Mouse (Mus musculus): ENCODE measurements around the gene Man2a2. TPM values are rescaled to one million over a fixed set of nuclear protein-coding genes. Genes with fewer than 3 reads are reported as not detected.

The Man2a2 gene
- polyA plus RNA-seq, 1 experiment from 2014 or later: 19.5 TPM

- Histone ChIP-seq H3K4me1 (ENCODE audit: control insufficient read depth in 2 of 2, insufficient read depth in 2 of 2, low read length in 2 of 2) (peaks cover 24 to 33% of the 10 kb centered on the region in 2 experiments), H3K27ac (replicated peaks in 1 of 2; ENCODE audit: control insufficient read depth in 1 of 2, insufficient read depth in 1 of 2, low read depth in 2 of 2, low read length in 2 of 2) (peak overlapping the region; percentile 68), H3K9ac (ENCODE audit: low read length) (peak overlapping the region; percentile 92), H3K9me3 (ENCODE audit: control insufficient read depth, low read length) (no peaks in the 10 kb centered on the region), H3K27me3 (ENCODE audit: control insufficient read depth, insufficient read depth, low read length) (no peaks in the 10 kb centered on the region), H3K4me3 (ENCODE audit: control insufficient read depth in 1 of 2, insufficient read depth in 1 of 2, low read depth in 1 of 2, low read length in 2 of 2) (peak overlapping the region; percentile 55 to 67), H3K4me2 (ENCODE audit: low read length) (peak overlapping the region; percentile 81), H3K36me3 (ENCODE audit: control insufficient read depth, insufficient read depth, low read length) (no peaks in the 10 kb centered on the region)
- no peak for ATAC-seq (ENCODE audit: insufficient number of reproducible peaks, insufficient read depth, low FRiP score, low read depth)
- 26% methylated on average over 19 of the region's 19 CpGs for WGBS
These were observed 27.7 kb downstream of the Man2a2 start for GRCm38 (mm10) chr7:80343270-80344018.

GRCm38 (mm10) chr7:80342858-80343257 lies 28.3 kb downstream of the Man2a2 start, which contains the start of gene Hddc3:
Gene Hddc3 (plus strand): TSS chr7:80343104.
- H3K27ac ChIP-seq (replicated peaks in 1 of 2; ENCODE audit: control insufficient read depth in 1 of 2, insufficient read depth in 1 of 2, low read depth in 2 of 2, low read length in 2 of 2): peak within 1 kb of the TSS; percentile 68
- peaks cover 24 to 35% of the 10 kb centered on the region in 2 experiments for H3K4me1 ChIP-seq (ENCODE audit: control insufficient read depth in 2 of 2, insufficient read depth in 2 of 2, low read length in 2 of 2)
- H3K4me3 ChIP-seq (ENCODE audit: control insufficient read depth in 1 of 2, insufficient read depth in 1 of 2, low read depth in 1 of 2, low read length in 2 of 2): peak within 1 kb of the TSS; percentile 55 to 67
- peaks cover under 1% of the 10 kb centered on the region; the same call in 1 of the 2 replicates for H3K36me3 ChIP-seq (ENCODE audit: control insufficient read depth, insufficient read depth, low read length)
- no peaks in the 10 kb centered on the region for H3K27me3 ChIP-seq (ENCODE audit: control insufficient read depth, insufficient read depth, low read length)
- no peaks in the 10 kb centered on the region for H3K9me3 ChIP-seq (ENCODE audit: control insufficient read depth, low read length)
- WGBS: 2% methylated on average over 25 of the region's 25 CpGs
- H3K4me2 ChIP-seq (ENCODE audit: low read length): peak within 1 kb of the TSS; percentile 81
- ATAC-seq (ENCODE audit: insufficient number of reproducible peaks, insufficient read depth, low FRiP score, low read depth): no peak
- H3K9ac ChIP-seq (ENCODE audit: low read length): peak within 1 kb of the TSS; percentile 92

DNA sequence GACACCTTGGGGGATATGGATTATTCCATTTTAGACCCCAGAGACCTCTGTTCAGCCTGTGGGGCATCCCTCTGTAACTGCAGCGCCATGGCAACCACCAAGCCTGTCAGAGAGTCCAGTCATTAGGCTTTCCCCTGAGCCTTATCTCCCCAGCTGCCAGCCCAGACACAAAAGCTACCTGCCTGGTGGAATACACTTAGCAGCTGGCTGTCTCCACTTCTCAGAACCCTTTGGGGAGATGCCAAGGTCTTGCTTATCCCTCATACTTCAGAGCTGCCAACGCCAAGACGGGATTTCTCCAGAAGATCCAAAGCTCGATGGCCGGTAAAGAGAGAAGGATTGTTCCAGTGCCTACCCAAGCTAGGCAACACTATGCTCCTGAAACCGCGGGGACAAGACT lies 29.4 kb downstream of the Man2a2 start:
- 54% methylated on average over 7 of the region's 7 CpGs for WGBS
- no peak for ATAC-seq (ENCODE audit: insufficient number of reproducible peaks, insufficient read depth, low FRiP score, low read depth)

DNA sequence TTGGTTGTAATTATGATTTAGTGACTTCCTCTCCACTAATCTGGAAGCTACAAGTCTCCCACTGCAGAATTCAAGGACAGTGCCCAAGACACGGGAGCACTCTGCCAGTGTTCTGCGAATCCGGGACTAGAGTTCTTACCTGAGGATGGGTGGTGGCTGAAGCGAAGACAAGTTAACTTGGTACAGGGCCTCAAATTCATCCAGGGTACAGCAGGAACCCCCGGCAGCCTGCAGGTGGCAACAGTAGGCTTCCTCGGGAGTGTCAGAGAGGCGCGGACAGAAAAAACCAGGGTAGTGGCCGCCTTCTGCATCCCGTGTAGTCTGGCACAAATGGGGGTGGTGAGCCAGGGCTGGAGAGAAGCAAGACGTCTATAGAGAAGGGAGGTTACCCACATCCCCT lies 30.4 kb downstream of the Man2a2 start, which contains the start of gene Unc45a:
Gene Unc45a (minus strand): TSS at position 213 of the 400 bp plus-strand sequence.
- peaks cover 22 to 33% of the 10 kb centered on the region in 2 experiments for H3K4me1 ChIP-seq (ENCODE audit: control insufficient read depth in 2 of 2, insufficient read depth in 2 of 2, low read length in 2 of 2)
- peak within 1 kb of the TSS; percentile 62 to 82 for H3K4me3 ChIP-seq (ENCODE audit: control insufficient read depth in 1 of 2, insufficient read depth in 1 of 2, low read depth in 1 of 2, low read length in 2 of 2)
- peak within 1 kb of the TSS; percentile 90 to 94 for H3K27ac ChIP-seq (replicated peaks in 1 of 2; ENCODE audit: control insufficient read depth in 1 of 2, insufficient read depth in 1 of 2, low read depth in 2 of 2, low read length in 2 of 2)
- WGBS: 1% methylated on average over 11 of the region's 11 CpGs
- no peaks in the 10 kb centered on the region for H3K9me3 ChIP-seq (ENCODE audit: control insufficient read depth, low read length)
- no peaks in the 10 kb centered on the region for H3K27me3 ChIP-seq (ENCODE audit: control insufficient read depth, insufficient read depth, low read length)
- peak within 1 kb of the TSS; percentile 69 for H3K4me2 ChIP-seq (ENCODE audit: low read length)
- peak within 1 kb of the TSS; percentile 70 for H3K9ac ChIP-seq (ENCODE audit: low read length)
- peaks cover 21% of the 10 kb centered on the region for H3K36me3 ChIP-seq (ENCODE audit: control insufficient read depth, insufficient read depth, low read length)
- ATAC-seq (ENCODE audit: insufficient number of reproducible peaks, insufficient read depth, low FRiP score, low read depth): peak; percentile 55

More for the DNA sequence above, 29.4 kb downstream of the Man2a2 start:
- Histone ChIP-seq H3K27ac (replicated peaks in 1 of 2; ENCODE audit: control insufficient read depth in 1 of 2, insufficient read depth in 1 of 2, low read depth in 2 of 2, low read length in 2 of 2) (no peak overlapping the region), H3K9me3 (ENCODE audit: control insufficient read depth, low read length) (no peaks in the 10 kb centered on the region), H3K4me1 (ENCODE audit: control insufficient read depth in 2 of 2, insufficient read depth in 2 of 2, low read length in 2 of 2) (peaks cover 22 to 35% of the 10 kb centered on the region in 2 experiments), H3K4me2 (ENCODE audit: low read length) (no peak overlapping the region), H3K9ac (ENCODE audit: low read length) (no peak overlapping the region), H3K36me3 (ENCODE audit: control insufficient read depth, insufficient read depth, low read length) (peaks cover 11% of the 10 kb centered on the region), H3K27me3 (ENCODE audit: control insufficient read depth, insufficient read depth, low read length) (no peaks in the 10 kb centered on the region), H3K4me3 (ENCODE audit: control insufficient read depth in 1 of 2, insufficient read depth in 1 of 2, low read depth in 1 of 2, low read length in 2 of 2) (no peak overlapping the region)

GRCm38 (mm10) chr7:80339793-80340628 lies 31.2 kb downstream of the Man2a2 start:
- ATAC-seq (ENCODE audit: insufficient number of reproducible peaks, insufficient read depth, low FRiP score, low read depth): peak; percentile 97
- peaks cover 29% of the 10 kb centered on the region for H3K36me3 ChIP-seq (ENCODE audit: control insufficient read depth, insufficient read depth, low read length)

DNA sequence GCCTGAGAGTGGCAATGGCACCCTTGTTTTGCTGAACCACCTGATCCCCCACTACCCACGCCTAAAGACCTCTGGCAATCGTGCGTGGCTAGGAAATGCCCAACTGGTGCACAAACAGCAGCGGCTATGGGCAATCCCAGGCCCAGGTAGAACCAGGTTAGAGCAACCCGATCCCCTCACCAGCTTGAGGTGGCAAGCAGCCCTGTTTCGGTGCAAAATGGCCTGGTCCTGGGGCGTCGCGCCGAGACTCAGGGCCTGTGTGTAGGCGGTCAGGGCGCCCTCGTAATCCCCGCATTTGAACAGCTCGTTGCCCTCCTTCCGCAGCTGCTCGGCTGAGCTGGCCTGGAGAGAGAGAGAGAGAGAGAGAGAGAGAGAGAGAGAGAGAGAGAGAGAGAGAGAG lies 31.8 kb downstream of the Man2a2 start:
- WGBS: 8% methylated on average over 17 of the region's 17 CpGs
- Histone ChIP-seq H3K27ac (replicated peaks in 1 of 2; ENCODE audit: control insufficient read depth in 1 of 2, insufficient read depth in 1 of 2, low read depth in 2 of 2, low read length in 2 of 2) (no peak overlapping the region; a peak in 1 of 4 replicates), H3K4me3 (ENCODE audit: control insufficient read depth in 1 of 2, insufficient read depth in 1 of 2, low read depth in 1 of 2, low read length in 2 of 2) (peak overlapping the region; percentile 62 to 82), H3K4me1 (ENCODE audit: control insufficient read depth in 2 of 2, insufficient read depth in 2 of 2, low read length in 2 of 2) (peaks cover 22 to 33% of the 10 kb centered on the region in 2 experiments), H3K9me3 (ENCODE audit: control insufficient read depth, low read length) (no peaks in the 10 kb centered on the region), H3K27me3 (ENCODE audit: control insufficient read depth, insufficient read depth, low read length) (no peaks in the 10 kb centered on the region), H3K9ac (ENCODE audit: low read length) (peak overlapping the region; percentile 70), H3K36me3 (ENCODE audit: control insufficient read depth, insufficient read depth, low read length) (peaks cover 35% of the 10 kb centered on the region), H3K4me2 (ENCODE audit: low read length) (peak overlapping the region; percentile 69)
- no peak for ATAC-seq (ENCODE audit: insufficient number of reproducible peaks, insufficient read depth, low FRiP score, low read depth)

More at GRCm38 (mm10) chr7:80339793-80340628, 31.2 kb downstream of the Man2a2 start:
- peak overlapping the region; percentile 90 to 94 for H3K27ac ChIP-seq (replicated peaks in 1 of 2; ENCODE audit: control insufficient read depth in 1 of 2, insufficient read depth in 1 of 2, low read depth in 2 of 2, low read length in 2 of 2)
- H3K4me3 ChIP-seq (ENCODE audit: control insufficient read depth in 1 of 2, insufficient read depth in 1 of 2, low read depth in 1 of 2, low read length in 2 of 2): peak overlapping the region; percentile 62 to 82
- peaks cover 22 to 33% of the 10 kb centered on the region in 2 experiments for H3K4me1 ChIP-seq (ENCODE audit: control insufficient read depth in 2 of 2, insufficient read depth in 2 of 2, low read length in 2 of 2)
- H3K9ac ChIP-seq (ENCODE audit: low read length): peak overlapping the region; percentile 70
- H3K9me3 ChIP-seq (ENCODE audit: control insufficient read depth, low read length): no peaks in the 10 kb centered on the region
- under 1% methylated on average over 45 of the region's 45 CpGs for WGBS
- peak overlapping the region; percentile 69 for H3K4me2 ChIP-seq (ENCODE audit: low read length)
- H3K27me3 ChIP-seq (ENCODE audit: control insufficient read depth, insufficient read depth, low read length): no peaks in the 10 kb centered on the region

DNA sequence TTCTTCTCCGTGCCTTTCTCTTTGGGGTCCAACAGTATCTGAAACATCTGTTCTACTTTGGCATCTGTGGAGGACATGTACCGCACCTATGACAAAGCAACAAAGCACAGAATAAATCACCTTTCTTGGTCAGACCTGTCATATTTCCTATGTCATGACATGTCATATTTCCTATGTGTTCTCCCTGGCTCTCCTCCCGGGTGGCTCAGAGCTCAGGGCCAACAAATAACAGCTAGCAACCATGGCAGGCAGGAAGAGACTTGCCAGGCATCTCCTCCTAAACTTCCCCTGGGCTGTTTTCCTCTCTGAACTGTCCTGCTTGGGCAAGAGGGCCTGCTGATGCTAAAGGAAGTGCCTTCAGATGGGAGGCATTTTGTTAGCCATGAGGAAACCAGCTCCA lies 34.2 kb downstream of the Man2a2 start:
- Histone ChIP-seq H3K9me3 (ENCODE audit: control insufficient read depth, low read length) (no peaks in the 10 kb centered on the region), H3K4me2 (ENCODE audit: low read length) (no peak overlapping the region), H3K9ac (ENCODE audit: low read length) (no peak overlapping the region), H3K27ac (replicated peaks in 1 of 2; ENCODE audit: control insufficient read depth in 1 of 2, insufficient read depth in 1 of 2, low read depth in 2 of 2, low read length in 2 of 2) (no peak overlapping the region), H3K36me3 (ENCODE audit: control insufficient read depth, insufficient read depth, low read length) (peaks cover 59% of the 10 kb centered on the region), H3K27me3 (ENCODE audit: control insufficient read depth, insufficient read depth, low read length) (no peaks in the 10 kb centered on the region), H3K4me1 (ENCODE audit: control insufficient read depth in 2 of 2, insufficient read depth in 2 of 2, low read length in 2 of 2) (peaks cover 16 to 21% of the 10 kb centered on the region in 2 experiments), H3K4me3 (ENCODE audit: control insufficient read depth in 1 of 2, insufficient read depth in 1 of 2, low read depth in 1 of 2, low read length in 2 of 2) (no peak overlapping the region)
- 87% methylated on average over 3 of the region's 3 CpGs for WGBS
- ATAC-seq (ENCODE audit: insufficient number of reproducible peaks, insufficient read depth, low FRiP score, low read depth): no peak

All from heart, embryonic 14.5 days (tissue).